Mouse (Mus musculus) forebrain, embryonic 16.5 days (tissue): Measurements from ENCODE around the gene Actr1a. TPM values are rescaled to one million over a fixed set of nuclear protein-coding genes. Genes with fewer than 3 reads are reported as not detected.
A peak's percentile ranks its signal among the peaks of the same experiment; 100 is the strongest.

Experiments used
- microRNA counts: library from miRNA; unstranded; fragments of <30 nt; microRNA quantifications from one replicate; lab custom pipeline; 2016
- microRNA-seq: library from miRNA; unstranded; fragments of <30 nt; microRNA quantifications from one replicate; pipeline ENCODE4, GENCODE M21; 2017
- polyA plus RNA-seq: library from polyadenylated mRNA; unstranded; fragments of >200 nt; fragmentation: Nextera tagmentation; extraction: Ambion mirVana; gene quantifications from 2 replicates; pipeline ENCODE4 v1.2.1, GENCODE M21; 2015

The Actr1a gene
- polyA plus RNA-seq, 1 experiment from 2014 or later = 400 TPM

MicroRNA genes within 50 kb of the gene (microRNA counts, 519-probe panel; counts per million panel counts)
- microRNA mmu-miR-146b (lab: Ali Mortazavi, UCI) = 2,284 counts per million, percentile 51 among the panel's probes with 10 or more counts

Small RNA genes lying within 50 kb of the gene (microRNA-seq; reads per million reads assigned to microRNA genes)
- 1.0 reads per million for gene Mir146b

Other genes with a start within 250 kb of the Actr1a start
- gene Pitx3, start 247.4 kb downstream of the Actr1a start, polyA plus RNA-seq = 0.24 TPM in 1 of 2 replicates, not detected in the other
- gene Gbf1, start 243.2 kb downstream of the Actr1a start, polyA plus RNA-seq = 64.2 and 65.1 TPM in 2 replicates
- 1.8 and 1.9 TPM in 2 replicates for gene Nfkb2, start 91.4 kb downstream of the Actr1a start, polyA plus RNA-seq
- gene Psd, start 68.6 kb downstream of the Actr1a start, polyA plus RNA-seq = 74.1 and 89.8 TPM in 2 replicates
- gene Fbxl15, start 67.6 kb downstream of the Actr1a start, polyA plus RNA-seq = 40.1 and 44.2 TPM in 2 replicates
- 375 and 392 TPM in 2 replicates for gene Cuedc2, start 57.0 kb downstream of the Actr1a start, polyA plus RNA-seq
- 12.2 and 12.3 TPM in 2 replicates for gene Mfsd13a, start 54.6 kb downstream of the Actr1a start, polyA plus RNA-seq
- 2.1 and 3.0 TPM in 2 replicates for gene 2310034G01Rik, start 45.4 kb downstream of the Actr1a start, polyA plus RNA-seq
- 26.4 and 32.3 TPM in 2 replicates for gene Sufu, start 1.1 kb upstream of the Actr1a start, polyA plus RNA-seq
- gene Trim8, start 106.0 kb upstream of the Actr1a start, polyA plus RNA-seq = 24.5 and 27.7 TPM in 2 replicates
- gene Arl3, start 177.4 kb upstream of the Actr1a start, polyA plus RNA-seq = 226 and 246 TPM in 2 replicates
- gene Sfxn2, start 177.6 kb upstream of the Actr1a start, polyA plus RNA-seq = 14.3 and 14.8 TPM in 2 replicates
- 39.1 and 41.3 TPM in 2 replicates for gene Wbp1l, start 203.3 kb upstream of the Actr1a start, polyA plus RNA-seq